Mouse (Mus musculus) liver, adult 2 months (tissue): ENCODE measurements around the gene Nfxl1.
"Not testable (repeated sequence)": the region's sequence is repeated elsewhere in the genome, so short reads cannot be mapped to it uniquely, and the experiment has no call there.

Experiments used
- CTCF ChIP-seq: fragments of 200-500 bp; IDR thresholded peaks from 2 replicates; pipeline ENCODE4 v1.5.1; 2011; ENCODE audit warnings: low read depth, low read length, control low read depth
- POLR2A ChIP-seq: fragments of 200-500 bp; IDR thresholded peaks from 2 replicates; pipeline ENCODE4 v1.6.1; 2011; ENCODE audit warnings: low read length, control low read depth; ENCODE audit not compliant: insufficient read depth; ENCODE audit errors: extremely low read depth

DNA sequence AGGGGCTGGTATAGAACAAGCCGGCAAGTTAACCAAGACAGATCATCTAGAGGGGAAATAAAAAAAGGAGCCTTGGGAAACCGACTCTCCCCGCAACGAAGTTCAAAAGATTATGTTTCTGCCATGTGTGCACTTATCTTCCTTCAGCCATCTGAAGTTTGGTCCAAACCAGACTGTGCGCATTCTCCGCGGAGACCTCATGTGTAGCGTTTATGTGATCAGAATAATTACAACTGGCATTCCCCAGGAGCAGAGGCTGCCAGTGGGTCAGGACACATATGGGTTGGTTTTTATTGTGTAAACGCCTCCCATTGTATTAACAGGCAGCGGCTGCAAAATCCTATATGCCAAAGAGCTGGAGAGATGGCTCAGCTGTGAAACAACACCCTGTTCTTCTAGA lies 20.1 kb upstream of the Nfxl1 start:
- TF ChIP-seq CTCF, POLR2A: not testable (repeated sequence)
